Mouse (Mus musculus): ENCODE measurements around the gene Rps16.

Gene Rps16

GRCm38 (mm10) chr7:28347746-28348145 lies 2.7 kb upstream of the Rps16 start:
- no peak for DNase-seq (ENCODE audit: low spot score in 2 of 2)

- no peak for DNase-seq (ENCODE audit: low spot score in 2 of 2)
Measured at GRCm38 (mm10) chr7:28348601-28349000, 1.9 kb upstream of the Rps16 start.

GRCm38 (mm10) chr7:28351676-28352191 lies 1.3 kb downstream of the Rps16 start:
- DNase-seq (ENCODE audit: low spot score in 2 of 2): no peak

GRCm38 (mm10) chr7:28353267-28353666 lies 2.8 kb downstream of the Rps16 start:
- DNase-seq (ENCODE audit: low spot score in 2 of 2): no peak

GRCm38 (mm10) chr7:28354113-28354581 lies 3.7 kb downstream of the Rps16 start:
- DNase-seq (ENCODE audit: low spot score in 2 of 2): no peak

GRCm38 (mm10) chr7:28354596-28354995 lies 4.1 kb downstream of the Rps16 start:
- DNase-seq (ENCODE audit: low spot score in 2 of 2): no peak

- DNase-seq (ENCODE audit: low spot score in 2 of 2): no peak
Measured at GRCm38 (mm10) chr7:28355221-28355620, 4.8 kb downstream of the Rps16 start.

GRCm38 (mm10) chr7:28356981-28357380 lies 6.5 kb downstream of the Rps16 start:
- DNase-seq (ENCODE audit: low spot score in 2 of 2): peak; percentile 76 to 83

GRCm38 (mm10) chr7:28357984-28358383 lies 7.5 kb downstream of the Rps16 start:
- DNase-seq (ENCODE audit: low spot score in 2 of 2): peak in 1 of 2 experiments; percentile 21

GRCm38 (mm10) chr7:28358431-28358830 lies 8.0 kb downstream of the Rps16 start:
- no peak for DNase-seq (ENCODE audit: low spot score in 2 of 2)

GRCm38 (mm10) chr7:28359854-28360253 lies 9.4 kb downstream of the Rps16 start:
- DNase-seq (ENCODE audit: low spot score in 2 of 2): no peak

GRCm38 (mm10) chr7:28360291-28360690 lies 9.8 kb downstream of the Rps16 start:
- no peak for DNase-seq (ENCODE audit: low spot score in 2 of 2)

- DNase-seq (ENCODE audit: low spot score in 2 of 2): no peak
Measured at GRCm38 (mm10) chr7:28361647-28362341, 11.3 kb downstream of the Rps16 start.

GRCm38 (mm10) chr7:28362441-28363060 lies 12.1 kb downstream of the Rps16 start:
- DNase-seq (ENCODE audit: low spot score in 2 of 2): no peak

GRCm38 (mm10) chr7:28367663-28368275 lies 17.3 kb downstream of the Rps16 start:
- no peak for DNase-seq (ENCODE audit: low spot score in 2 of 2)

- no peak for DNase-seq (ENCODE audit: low spot score in 2 of 2)
Measured at GRCm38 (mm10) chr7:28368276-28368920, 17.9 kb downstream of the Rps16 start.

- DNase-seq (ENCODE audit: low spot score in 2 of 2): no peak
Measured at GRCm38 (mm10) chr7:28370051-28370450, 19.6 kb downstream of the Rps16 start.

GRCm38 (mm10) chr7:28370977-28371513 lies 20.6 kb downstream of the Rps16 start:
- no peak for DNase-seq (ENCODE audit: low spot score in 2 of 2)

- peak; percentile 67 to 75 for DNase-seq (ENCODE audit: low spot score in 2 of 2)
Measured at GRCm38 (mm10) chr7:28371514-28371989, 21.1 kb downstream of the Rps16 start.

- peak; percentile 97 to 99 for DNase-seq (ENCODE audit: low spot score in 2 of 2)
Measured at GRCm38 (mm10) chr7:28372251-28373108, 22.0 kb downstream of the Rps16 start, which contains the start of gene Plekhg2. Gene Plekhg2, minus strand, starts transcription at chr7:28372599.
